Mouse (Mus musculus): ENCODE measurements around the gene Slc5a5.

GRCm38 (mm10) chr8:70925754-70926153, 33.2 kb upstream of the Slc5a5 start:
- TF ChIP-seq CTCF (IDR thresholded peaks at IDR 0.05; ENCODE audit: insufficient read depth, low read length) (no peak), POLR2A (IDR thresholded peaks at IDR 0.05; ENCODE audit: borderline replicate concordance, extremely low read depth, low read depth, low read length) (no peak)

Measured in lung, adult 2 months (tissue).